Mouse (Mus musculus) thymus, adult 2 months (tissue): Measurements from ENCODE around the gene Epyc.

Experiments
- CTCF ChIP-seq: fragments of 200-500 bp; IDR thresholded peaks from 2 replicates; pipeline ENCODE4 v1.5.1; 2012; ENCODE audit warnings: mild to moderate bottlenecking, control low read depth, low read length, moderate library complexity, borderline replicate concordance; ENCODE audit not compliant: control insufficient read depth, poor library complexity, insufficient read depth; ENCODE audit errors: extremely low read depth
- POLR2A ChIP-seq: fragments of 200-500 bp; IDR thresholded peaks from 2 replicates; pipeline ENCODE4 v1.6.1; 2012; ENCODE audit warnings: mild to moderate bottlenecking, low read length, control low read depth, moderate library complexity; ENCODE audit not compliant: control insufficient read depth, poor library complexity, insufficient read depth; ENCODE audit errors: extremely low read depth

GRCm38 (mm10) chr10:97714584-97714983 is 70.7 kb downstream of the Epyc start:
- TF ChIP-seq POLR2A = no peak
- TF ChIP-seq CTCF = no peak
